In the genomic region with DNA sequence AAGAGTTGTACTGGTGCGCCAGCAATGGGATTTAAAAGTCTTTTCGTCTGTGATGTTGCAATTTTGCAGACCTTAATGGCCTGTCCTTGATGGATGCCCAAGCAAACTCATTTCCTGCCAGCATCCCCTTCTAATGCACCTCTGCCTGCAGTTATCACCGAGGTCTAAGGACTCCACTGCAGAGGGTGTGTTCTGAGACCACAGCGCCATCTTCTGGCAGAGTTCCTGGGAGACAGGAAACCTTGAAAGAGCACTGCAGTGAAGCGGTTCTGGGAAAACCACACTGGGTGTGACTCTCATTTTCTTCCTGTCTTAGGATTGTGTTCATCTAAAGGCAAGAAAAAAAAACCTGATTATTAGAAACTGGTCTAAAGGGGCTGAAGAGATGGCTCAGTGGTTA, we compare ENCODE assay signal across 9 mouse cellular contexts. TPM values are rescaled to one million over a fixed set of nuclear protein-coding genes. Genes with fewer than 3 reads are reported as not detected.
DNase-seq lines count a peak whose midpoint lies in the region; ATAC-seq and TF ChIP-seq lines count a peak whose summit lies in the region.
"Had no signal": no experiment of that assay in that cellular context is flagged by ENCODE, and none has a peak within 500 bp of the region (broad histone marks: within the 10 kb centered on the region; RNA-seq: fewer than 3 reads in every experiment).

No protein-coding gene starts in this region.

- DNase-seq in urinary bladder, postnatal 25 days (ENCODE audit: low spot score): peak; percentile 46
- DNase-seq in urinary bladder, postnatal 10 days (ENCODE audit: low spot score): no peak
- peak; percentile 54 to 79 for DNase-seq in cerebellum, postnatal 25 days
- DNase-seq in gastrocnemius, adult 2 months: peak; percentile 71
- peak; percentile 68 for DNase-seq in kidney, postnatal 10 days
- peak; percentile 51 for DNase-seq in liver, embryonic 11.5 days (ENCODE audit: low spot score)
- DNase-seq in neural tube, embryonic 11.5 days (ENCODE audit: low spot score): peak; percentile 80
- DNase-seq in testis, postnatal 14 days (ENCODE audit: low spot score): peak; percentile 39

- ATAC-seq in liver, embryonic 11.5 days (replicated peaks; ENCODE audit: low FRiP score): peak; percentile 65; the same call in 1 of the 2 replicates
- peak; percentile 55; the same call in 1 of the 2 replicates for ATAC-seq in neural tube, embryonic 11.5 days (ENCODE audit: insufficient read depth, low FRiP score, low TSS enrichment)

- H3K9me3 ChIP-seq in liver, embryonic 11.5 days (ENCODE audit: control insufficient read depth, low read length): no peaks in the 10 kb centered on the region
- H3K9me3 ChIP-seq in neural tube, embryonic 11.5 days (ENCODE audit: control insufficient read depth, low read length): no peaks in the 10 kb centered on the region
- H3K9me3 ChIP-seq: embryonic facial prominence, embryonic 13.5 days had no signal

- WGBS in liver, embryonic 11.5 days: 46% methylated on average over 5 of the region's 5 CpGs
- 49% methylated on average over 5 of the region's 5 CpGs for WGBS in neural tube, embryonic 11.5 days

- H3K36me3 ChIP-seq in liver, embryonic 11.5 days (ENCODE audit: control insufficient read depth, insufficient read depth, low read length): no peaks in the 10 kb centered on the region
- H3K36me3 ChIP-seq in neural tube, embryonic 11.5 days (ENCODE audit: control insufficient read depth, insufficient read depth, low read length): no peaks in the 10 kb centered on the region
- H3K36me3 ChIP-seq: embryonic facial prominence, embryonic 13.5 days had no signal

- H3K4me3 ChIP-seq in gastrocnemius, adult 2 months: no peak overlapping the region
- H3K4me3 ChIP-seq in liver, embryonic 11.5 days (ENCODE audit: low read depth, low read length): no peak overlapping the region
- H3K4me3 ChIP-seq in neural tube, embryonic 11.5 days (ENCODE audit: low read depth, low read length): no peak overlapping the region
- H3K4me3 ChIP-seq: embryonic facial prominence, embryonic 13.5 days had no signal

- peak; percentile 61 for TF ChIP-seq CTCF in gastrocnemius, adult 2 months (IDR thresholded peaks at IDR 0.05)

- intact Hi-C loops in gastrocnemius, adult 2 months (cut with DNase I): loop anchor here (5.0 kb wide), 1 partner anchor 124 kb away; no protein-coding TSS in a partner anchor

- H3K4me1 ChIP-seq in liver, embryonic 11.5 days (replicated peaks; ENCODE audit: control insufficient read depth, insufficient read depth, low read length): no peaks in the 10 kb centered on the region
- no peaks in the 10 kb centered on the region for H3K4me1 ChIP-seq in neural tube, embryonic 11.5 days (ENCODE audit: control insufficient read depth, insufficient read depth, low read length)
- H3K4me1 ChIP-seq: embryonic facial prominence, embryonic 13.5 days had no signal

- H3K4me2 ChIP-seq in liver, embryonic 11.5 days: no peak overlapping the region
- H3K4me2 ChIP-seq in neural tube, embryonic 11.5 days (ENCODE audit: low read depth): no peak overlapping the region
- H3K4me2 ChIP-seq: embryonic facial prominence, embryonic 13.5 days had no signal

- no peaks in the 10 kb centered on the region for H3K27me3 ChIP-seq in liver, embryonic 11.5 days (replicated peaks; ENCODE audit: control insufficient read depth, insufficient read depth, low read length)
- no peaks in the 10 kb centered on the region for H3K27me3 ChIP-seq in neural tube, embryonic 11.5 days (ENCODE audit: control insufficient read depth, insufficient read depth, low read length)
- H3K27me3 ChIP-seq: embryonic facial prominence, embryonic 13.5 days had no signal

- no peak overlapping the region for H3K27ac ChIP-seq in gastrocnemius, adult 2 months
- no peak overlapping the region for H3K27ac ChIP-seq in liver, embryonic 11.5 days (ENCODE audit: low read depth, low read length)
- no peak overlapping the region for H3K27ac ChIP-seq in neural tube, embryonic 11.5 days (ENCODE audit: low read depth, low read length)
- H3K27ac ChIP-seq: embryonic facial prominence, embryonic 13.5 days had no signal

- H3K9ac ChIP-seq in liver, embryonic 11.5 days (ENCODE audit: low read depth, low read length): no peak overlapping the region
- H3K9ac ChIP-seq in neural tube, embryonic 11.5 days (ENCODE audit: low read length): no peak overlapping the region
- H3K9ac ChIP-seq: embryonic facial prominence, embryonic 13.5 days had no signal

RNA-seq across cellular contexts. Expression of a gene that starts 53.0 kb away (rescaled TPM):
- total RNA-seq in gastrocnemius, adult 2 months (2021): 100 to 1,000 TPM in 1 of 2 experiments, 10 to 100 TPM in 1; 94.5 to 154 TPM
- 17.3 and 19.7 TPM in 2 replicates for polyA plus RNA-seq in liver, embryonic 11.5 days (2014; fragmentation: Nextera tagmentation; extraction: Ambion mirVana)
- polyA plus RNA-seq in neural tube, embryonic 11.5 days (2014; fragmentation: Nextera tagmentation; extraction: Ambion mirVana): 62.0 and 64.8 TPM in 2 replicates
